Mouse (Mus musculus): Measurements from ENCODE around the gene 1700003F12Rik.
A peak's percentile ranks its signal among the peaks of the same experiment; 100 is the strongest.

Gene 1700003F12Rik

GRCm38 (mm10) chr2:154546711-154547110 is at the start of gene 1700003F12Rik:
Gene 1700003F12Rik (plus strand): TSS chr2:154547085.
- no peak for DNase-seq (ENCODE audit: low read depth, low spot score)

GRCm38 (mm10) chr2:154498571-154498970 is 48.3 kb upstream of the 1700003F12Rik start:
- DNase-seq (ENCODE audit: low read depth, low spot score): no peak

GRCm38 (mm10) chr2:154499717-154500247 is 47.1 kb upstream of the 1700003F12Rik start:
- no peak for DNase-seq (ENCODE audit: low read depth, low spot score)

GRCm38 (mm10) chr2:154500758-154501157 is 46.1 kb upstream of the 1700003F12Rik start:
- no peak for DNase-seq (ENCODE audit: low read depth, low spot score)

GRCm38 (mm10) chr2:154507076-154507475 is 39.8 kb upstream of the 1700003F12Rik start:
- no peak for DNase-seq (ENCODE audit: low read depth, low spot score)

GRCm38 (mm10) chr2:154507566-154508283 is 39.2 kb upstream of the 1700003F12Rik start:
- peak; percentile 54 for DNase-seq (ENCODE audit: low read depth, low spot score)

GRCm38 (mm10) chr2:154508450-154508849 is 38.4 kb upstream of the 1700003F12Rik start:
- DNase-seq (ENCODE audit: low read depth, low spot score): no peak

GRCm38 (mm10) chr2:154510141-154510540 is 36.7 kb upstream of the 1700003F12Rik start:
- no peak for DNase-seq (ENCODE audit: low read depth, low spot score)

- DNase-seq (ENCODE audit: low read depth, low spot score): no peak
Measured at GRCm38 (mm10) chr2:154516944-154517343, 29.9 kb upstream of the 1700003F12Rik start.

- no peak for DNase-seq (ENCODE audit: low read depth, low spot score)
Measured at GRCm38 (mm10) chr2:154517424-154517823, 29.5 kb upstream of the 1700003F12Rik start.

GRCm38 (mm10) chr2:154521449-154521848 is 25.4 kb upstream of the 1700003F12Rik start:
- DNase-seq (ENCODE audit: low read depth, low spot score): no peak

- DNase-seq (ENCODE audit: low read depth, low spot score): no peak
Measured at GRCm38 (mm10) chr2:154522334-154522733, 24.6 kb upstream of the 1700003F12Rik start.

GRCm38 (mm10) chr2:154525285-154525684 is 21.6 kb upstream of the 1700003F12Rik start:
- no peak for DNase-seq (ENCODE audit: low read depth, low spot score)

- DNase-seq (ENCODE audit: low read depth, low spot score): no peak
Measured at GRCm38 (mm10) chr2:154526531-154526930, 20.4 kb upstream of the 1700003F12Rik start.

- no peak for DNase-seq (ENCODE audit: low read depth, low spot score)
Measured at GRCm38 (mm10) chr2:154532888-154533287, 14.0 kb upstream of the 1700003F12Rik start.

- no peak for DNase-seq (ENCODE audit: low read depth, low spot score)
Measured at GRCm38 (mm10) chr2:154534704-154535270, 12.1 kb upstream of the 1700003F12Rik start.

- DNase-seq (ENCODE audit: low read depth, low spot score): no peak
Measured at GRCm38 (mm10) chr2:154538310-154538709, 8.6 kb upstream of the 1700003F12Rik start.

- DNase-seq (ENCODE audit: low read depth, low spot score): no peak
Measured at GRCm38 (mm10) chr2:154538710-154539109, 8.2 kb upstream of the 1700003F12Rik start.

- DNase-seq (ENCODE audit: low read depth, low spot score): peak; percentile 39
Measured at GRCm38 (mm10) chr2:154539720-154540119, 7.2 kb upstream of the 1700003F12Rik start.

GRCm38 (mm10) chr2:154541630-154542029 is 5.3 kb upstream of the 1700003F12Rik start:
- DNase-seq (ENCODE audit: low read depth, low spot score): no peak

GRCm38 (mm10) chr2:154543567-154544347 is 3.1 kb upstream of the 1700003F12Rik start:
- DNase-seq (ENCODE audit: low read depth, low spot score): no peak

- no peak for DNase-seq (ENCODE audit: low read depth, low spot score)
Measured at GRCm38 (mm10) chr2:154548688-154549087, 1.8 kb downstream of the 1700003F12Rik start.
